Mouse (Mus musculus) liver, postnatal 0 days (tissue): ENCODE results near the gene Olfr215.

Experiments
- CTCF ChIP-seq: sonication (generic); IDR thresholded peaks from 2 replicates; pipeline ENCODE4 v1.5.1; 2016; ENCODE audit warnings: antibody characterized with exemption, low read depth
- EP300 ChIP-seq: IDR thresholded peaks from 2 replicates; pipeline ENCODE4 v1.6.1; 2016; ENCODE audit warnings: antibody characterized with exemption, low read depth, mild to moderate bottlenecking

DNA sequence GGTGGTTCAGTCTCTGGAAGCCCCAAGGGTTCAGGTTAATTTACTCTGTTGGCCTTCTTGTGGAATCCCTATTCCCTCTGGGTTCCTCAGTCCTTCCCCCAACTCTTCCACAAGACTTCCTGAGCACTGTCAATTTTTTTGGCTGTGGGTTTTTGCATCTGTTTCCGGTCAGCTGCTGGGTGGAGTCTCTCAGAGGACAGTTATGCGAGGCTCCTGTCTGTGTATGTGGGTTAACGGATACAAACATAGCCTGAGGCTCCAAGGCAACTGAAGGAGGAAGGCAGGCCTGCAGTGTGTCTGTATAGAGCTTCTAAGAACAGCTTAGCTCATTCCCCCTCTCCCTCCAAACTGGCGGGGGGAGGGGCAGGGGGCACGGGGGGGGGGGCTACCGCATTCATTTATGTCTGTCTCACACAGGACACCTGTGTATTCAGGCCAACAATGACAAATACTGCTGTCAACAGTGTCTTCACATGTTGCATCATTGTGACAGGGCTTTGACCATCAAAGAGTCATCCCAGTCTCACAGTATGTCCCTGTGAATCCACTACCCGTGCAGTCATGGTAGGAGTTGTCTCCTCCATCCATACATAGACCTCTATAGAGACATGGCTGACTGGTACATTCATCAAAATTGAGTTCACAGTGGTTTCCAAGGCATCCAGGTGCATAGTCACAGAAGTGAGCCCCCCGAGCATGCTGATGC, 37.5 kb upstream of the Olfr215 start:
- TF ChIP-seq CTCF (no peak), EP300 (no peak)
